Mouse (Mus musculus) forebrain, postnatal 0 days (tissue): Measurements from ENCODE around the gene Emc9. TPM values are rescaled to one million over a fixed set of nuclear protein-coding genes. Genes with fewer than 3 reads are reported as not detected.

ENCODE experiments used
- ATAC-seq: fragments of 200-750 bp; cut with Nextera tagmentation; 2 replicates; pipeline ENCODE4 v1.8.0; 2017; ENCODE audit warnings: mild to moderate bottlenecking, moderate library complexity
- DNase-seq: peaks from one replicate; pipeline ENCODE4 v3.0.0-alpha.2; 2015
- H3K27ac ChIP-seq: fragments of 300-500 bp; sonication (generic); 2 replicates; pipeline ENCODE4 v1.5.1; 2014; ENCODE audit warnings: low read depth, mild to moderate bottlenecking, antibody characterized with exemption, low read length, moderate library complexity, mixed read lengths
- H3K27me3 ChIP-seq: fragments of 300-500 bp; sonication (generic); 2 replicates; pipeline ENCODE4 v1.6.1; 2014; ENCODE audit warnings: mild to moderate bottlenecking, low read length, mixed read lengths; ENCODE audit not compliant: insufficient read depth
- H3K36me3 ChIP-seq: fragments of 300-500 bp; sonication (generic); 2 replicates; pipeline ENCODE4 v1.6.1; 2014; ENCODE audit warnings: mild to moderate bottlenecking, moderate library complexity; ENCODE audit not compliant: insufficient read depth
- H3K4me1 ChIP-seq: fragments of 300-500 bp; sonication (generic); 2 replicates; pipeline ENCODE4 v1.6.1; 2014; ENCODE audit warnings: antibody characterized with exemption; ENCODE audit not compliant: insufficient read depth
- H3K4me2 ChIP-seq: fragments of 300-500 bp; sonication (generic); 2 replicates; pipeline ENCODE4 v1.6.1; 2014; ENCODE audit warnings: low read depth, mild to moderate bottlenecking, moderate library complexity
- H3K4me3 ChIP-seq: fragments of 300-500 bp; sonication (generic); 2 replicates; pipeline ENCODE4 v1.5.1; 2014; ENCODE audit warnings: low read depth, low read length, mixed read lengths
- H3K9ac ChIP-seq: fragments of 300-500 bp; sonication (generic); 2 replicates; pipeline ENCODE4 v1.6.1; 2014; ENCODE audit warnings: mild to moderate bottlenecking
- H3K9me3 ChIP-seq: fragments of 300-500 bp; sonication (generic); 2 replicates; pipeline ENCODE4 v1.6.1; 2016; ENCODE audit warnings: low read length
- CTCF ChIP-seq: sonication (generic); IDR thresholded peaks from 2 replicates; pipeline ENCODE4 v1.5.1; 2016; ENCODE audit warnings: antibody characterized with exemption, control low read depth, low read depth
- WGBS: fragments of 180-500 bp; shearing (Covaris S2); extraction: QIAGEN DNeasy Blood & Tissue Kit; methylation state at CpG from one replicate; pipeline ENCODE4 v1.1.7; 2014; 5-methylcytosine and 5-hydroxymethylcytosine counted together
- polyA plus RNA-seq: library from polyadenylated mRNA; unstranded; fragments of >200 nt; fragmentation: Nextera tagmentation; extraction: Ambion mirVana; gene quantifications from 2 replicates; pipeline ENCODE4 v1.2.1, GENCODE M21; 2015
- total RNA-seq: library from RNA; depleted of rRNA; stranded (reverse); fragments of >200 nt; gene quantifications from 2 replicates; pipeline ENCODE4 v1.2.3, GENCODE M21; 2014

Emc9 gene
- total and polyA plus RNA-seq, 2 experiments from 2014 or later: 31.5 to 53.2 TPM

GRCm38 (mm10) chr14:55603633-55604576 lies 18.8 kb upstream of the Emc9 start:
- H3K9ac ChIP-seq: peak overlapping the region; percentile 55
- DNase-seq (peak; percentile 89), ATAC-seq (peak; percentile 98)
- H3K36me3 ChIP-seq: peaks cover 75% of the 10 kb centered on the region
- H3K4me1 ChIP-seq: no peaks in the 10 kb centered on the region
- H3K4me3 ChIP-seq: peak overlapping the region; percentile 33
- 17% methylated on average over 19 of the region's 19 CpGs for WGBS
- no peaks in the 10 kb centered on the region for H3K9me3 ChIP-seq
- TF ChIP-seq CTCF: peak; percentile 92
- H3K4me2 ChIP-seq: peak overlapping the region; percentile 47
- peak overlapping the region; percentile 62; the same call in 1 of the 2 replicates for H3K27ac ChIP-seq
- no peaks in the 10 kb centered on the region for H3K27me3 ChIP-seq

- H3K4me1 ChIP-seq: no peaks in the 10 kb centered on the region
- H3K4me2 ChIP-seq: peak within 1 kb of the TSS; percentile 47
- peak within 1 kb of the TSS; percentile 33 for H3K4me3 ChIP-seq
- TF ChIP-seq CTCF: no peak
- H3K9ac ChIP-seq: peak within 1 kb of the TSS; percentile 55
- no peaks in the 10 kb centered on the region for H3K9me3 ChIP-seq
- ATAC-seq: no peak
- H3K27ac ChIP-seq: peak within 1 kb of the TSS; percentile 62; the same call in 1 of the 2 replicates
- WGBS: 90% methylated on average over 7 of the region's 7 CpGs
- H3K27me3 ChIP-seq: no peaks in the 10 kb centered on the region
- H3K36me3 ChIP-seq: peaks cover 75% of the 10 kb centered on the region
- DNase-seq: no peak
Measured at GRCm38 (mm10) chr14:55603271-55603632, 18.1 kb upstream of the Emc9 start, which contains the start of gene Irf9. TSS of gene Irf9 (plus strand) at chr14:55603571.

GRCm38 (mm10) chr14:55598521-55599390 lies 13.7 kb upstream of the Emc9 start:
- H3K27ac ChIP-seq: no peak overlapping the region
- no peak for DNase-seq
- H3K4me2 ChIP-seq: no peak overlapping the region
- no peaks in the 10 kb centered on the region for H3K9me3 ChIP-seq
- H3K4me3 ChIP-seq: no peak overlapping the region
- 95% methylated on average over 21 of the region's 21 CpGs for WGBS
- H3K9ac ChIP-seq: no peak overlapping the region
- ATAC-seq: no peak
- no peak for TF ChIP-seq CTCF
- H3K4me1 ChIP-seq: no peaks in the 10 kb centered on the region
- H3K27me3 ChIP-seq: no peaks in the 10 kb centered on the region
- peaks cover 90% of the 10 kb centered on the region for H3K36me3 ChIP-seq

GRCm38 (mm10) chr14:55596036-55596690 lies 11.1 kb upstream of the Emc9 start:
- no peaks in the 10 kb centered on the region for H3K9me3 ChIP-seq
- no peak overlapping the region for H3K4me2 ChIP-seq
- ATAC-seq: no peak
- TF ChIP-seq CTCF: no peak
- no peaks in the 10 kb centered on the region for H3K27me3 ChIP-seq
- H3K36me3 ChIP-seq: peaks cover 70% of the 10 kb centered on the region
- 0 out of 2 replicates have a peak overlapping the region, but pooled peaks have one; percentile 10 for H3K27ac ChIP-seq
- H3K9ac ChIP-seq: no peak overlapping the region; the same call in 1 of the 2 replicates
- 68% methylated on average over 13 of the region's 13 CpGs for WGBS
- DNase-seq: peak; percentile 46
- peaks cover 14% of the 10 kb centered on the region for H3K4me1 ChIP-seq
- no peak overlapping the region for H3K4me3 ChIP-seq

GRCm38 (mm10) chr14:55592226-55592625 lies 7.1 kb upstream of the Emc9 start:
- DNase-seq: no peak
- H3K27ac ChIP-seq: peak overlapping the region; percentile 82; the same call in 1 of the 2 replicates

GRCm38 (mm10) chr14:55591331-55591891 lies 6.3 kb upstream of the Emc9 start, which contains the start of gene Rnf31:
TSS of gene Rnf31 (plus strand) at chr14:55591708.
- ATAC-seq (peak; percentile 93), DNase-seq (peak; percentile 91)
- peak within 1 kb of the TSS; percentile 57 for H3K9ac ChIP-seq
- H3K27ac ChIP-seq: peak within 1 kb of the TSS; percentile 82
- TF ChIP-seq CTCF: no peak
- H3K27me3 ChIP-seq: no peaks in the 10 kb centered on the region
- H3K9me3 ChIP-seq: no peaks in the 10 kb centered on the region
- H3K36me3 ChIP-seq: peaks cover 30% of the 10 kb centered on the region
- H3K4me3 ChIP-seq: peak within 1 kb of the TSS; percentile 80
- peaks cover 19% of the 10 kb centered on the region for H3K4me1 ChIP-seq
- WGBS: 1% methylated on average over 33 of the region's 33 CpGs
- H3K4me2 ChIP-seq: peak within 1 kb of the TSS; percentile 95

More at GRCm38 (mm10) chr14:55592226-55592625, 7.1 kb upstream of the Emc9 start:
- no peak for TF ChIP-seq CTCF
- Histone ChIP-seq H3K4me2 (peak overlapping the region; percentile 95), H3K4me3 (peak overlapping the region; percentile 80), H3K27me3 (no peaks in the 10 kb centered on the region), H3K36me3 (peaks cover 38% of the 10 kb centered on the region), H3K9me3 (no peaks in the 10 kb centered on the region), H3K9ac (peak overlapping the region; percentile 57), H3K4me1 (peaks cover 19% of the 10 kb centered on the region)
- no peak for ATAC-seq
- WGBS: 7% methylated on average over 16 of the region's 16 CpGs
